Mouse (Mus musculus): ENCODE data around the gene Tnfrsf9.

GRCm38 (mm10) chr4:150978156-150978910 lies 64.0 kb downstream of the Tnfrsf9 start:
- TF ChIP-seq CTCF (IDR thresholded peaks at IDR 0.05; ENCODE audit: low read depth, low read length) (no peak), POLR2A (IDR thresholded peaks at IDR 0.05; ENCODE audit: borderline replicate concordance, low read depth, low read length) (no peak)

Measured in bone marrow macrophage, adult 2 months (primary cell).